Mouse (Mus musculus): ENCODE measurements around the gene Mapt.

The Mapt gene

GRCm38 (mm10) chr11:104309377-104310225, 78.4 kb downstream of the Mapt start:
- in situ Hi-C loops (cut with MboI) = no loop called here

DNA sequence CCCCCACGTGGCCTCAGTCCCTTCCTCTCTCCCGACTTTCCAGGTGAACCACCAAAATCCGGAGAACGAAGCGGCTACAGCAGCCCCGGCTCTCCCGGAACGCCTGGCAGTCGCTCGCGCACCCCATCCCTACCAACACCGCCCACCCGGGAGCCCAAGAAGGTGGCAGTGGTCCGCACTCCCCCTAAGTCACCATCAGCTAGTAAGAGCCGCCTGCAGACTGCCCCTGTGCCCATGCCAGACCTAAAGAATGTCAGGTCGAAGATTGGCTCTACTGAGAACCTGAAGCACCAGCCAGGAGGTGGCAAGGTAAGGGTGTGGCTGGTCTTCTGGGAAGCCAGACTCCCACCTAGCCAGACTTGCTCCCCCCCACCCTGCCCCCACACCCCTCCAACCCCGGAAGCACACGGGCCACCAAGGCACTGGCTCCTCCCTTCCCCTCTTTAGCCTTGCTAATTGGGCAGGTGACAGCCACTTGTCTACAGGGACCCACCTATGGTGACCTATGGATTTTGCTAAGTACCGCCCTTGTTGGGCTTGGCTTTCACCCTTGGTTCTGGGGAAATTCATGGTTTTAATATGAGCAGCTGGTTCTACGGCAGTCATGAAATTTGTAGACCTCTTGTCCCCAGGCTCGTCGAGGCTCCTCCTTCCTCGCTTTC, 79.2 kb downstream of the Mapt start:
- in situ Hi-C loops (cut with MboI) = no loop called here

GRCm38 (mm10) chr11:104311643-104312042, 80.5 kb downstream of the Mapt start:
- in situ Hi-C loops (cut with MboI) = no loop called here

DNA sequence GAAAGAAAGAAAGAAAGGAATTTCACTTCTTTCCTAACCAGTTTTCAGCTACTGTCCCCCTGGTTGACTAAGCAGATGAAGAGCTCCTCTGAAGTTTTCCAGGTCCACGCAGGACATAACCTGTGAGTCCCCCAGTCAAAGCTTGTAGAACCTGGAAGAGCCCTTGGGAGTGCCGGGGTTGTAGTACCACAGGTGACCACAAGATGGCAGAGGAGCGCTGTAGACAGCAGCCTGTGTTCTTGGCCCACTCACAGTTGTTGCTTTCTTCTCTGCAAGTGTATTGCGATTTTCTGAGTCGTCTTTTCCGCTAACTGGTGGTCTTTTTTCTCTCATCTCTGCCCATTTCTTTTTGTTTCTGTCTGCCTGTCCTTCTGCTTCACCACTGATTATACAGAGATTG, 84.5 kb downstream of the Mapt start:
- in situ Hi-C loops (cut with MboI) = no loop called here

DNA sequence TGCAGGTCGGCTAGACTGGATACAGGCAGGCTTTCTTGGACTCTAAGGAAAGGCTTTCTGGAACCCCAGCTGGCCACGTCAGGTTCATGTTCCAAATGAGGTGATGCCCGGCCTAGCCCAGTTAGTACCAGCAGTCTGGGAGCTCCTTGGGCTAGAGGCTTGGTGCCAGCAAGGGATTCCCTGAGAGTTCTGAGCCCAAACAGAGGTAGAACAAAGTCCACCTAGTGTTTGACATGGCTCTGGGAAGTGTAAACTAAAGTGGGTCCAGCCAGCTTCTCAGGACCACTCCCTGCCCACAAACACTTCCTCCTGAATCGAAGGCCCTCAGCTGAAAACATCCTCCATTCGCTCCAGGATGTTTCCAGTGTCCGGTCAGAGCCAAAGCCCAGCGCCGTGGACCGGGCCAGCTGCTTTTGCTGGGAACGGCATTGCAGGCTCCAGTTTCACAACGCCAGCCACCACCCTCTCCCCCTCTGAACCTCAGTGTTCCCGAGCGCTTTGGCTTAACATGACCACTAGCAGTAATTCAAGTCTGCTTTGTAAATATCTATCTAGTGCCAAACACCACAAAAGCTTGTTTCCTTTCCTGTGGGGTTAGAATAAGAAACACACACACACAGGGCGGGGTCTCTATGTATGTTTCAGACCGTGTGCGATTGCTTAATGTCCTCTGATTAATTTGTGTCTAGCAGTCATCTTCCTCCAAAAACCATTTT, 85.7 kb downstream of the Mapt start:
- in situ Hi-C loops (cut with MboI) = no loop called here

DNA sequence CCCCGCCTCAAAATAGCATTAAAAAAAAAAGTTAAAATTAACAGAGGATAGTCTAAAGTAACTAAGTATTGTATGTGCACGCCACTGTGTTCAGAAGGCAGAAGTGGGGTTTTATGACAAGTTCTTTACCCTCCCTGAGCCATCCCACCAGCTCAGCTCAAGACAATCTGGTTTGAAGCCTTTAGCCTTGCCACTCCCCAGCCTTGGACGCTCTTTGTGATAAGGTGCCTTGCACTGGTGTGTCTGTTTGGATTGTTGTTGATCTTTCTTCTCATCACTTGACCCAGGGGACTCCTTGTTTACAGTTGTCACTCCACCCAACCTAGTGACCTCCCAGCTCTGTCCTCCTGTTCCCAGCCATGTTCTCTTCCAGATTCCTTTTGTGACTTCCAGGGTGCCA, 86.4 kb downstream of the Mapt start:
- in situ Hi-C loops (cut with MboI) = no loop called here

DNA sequence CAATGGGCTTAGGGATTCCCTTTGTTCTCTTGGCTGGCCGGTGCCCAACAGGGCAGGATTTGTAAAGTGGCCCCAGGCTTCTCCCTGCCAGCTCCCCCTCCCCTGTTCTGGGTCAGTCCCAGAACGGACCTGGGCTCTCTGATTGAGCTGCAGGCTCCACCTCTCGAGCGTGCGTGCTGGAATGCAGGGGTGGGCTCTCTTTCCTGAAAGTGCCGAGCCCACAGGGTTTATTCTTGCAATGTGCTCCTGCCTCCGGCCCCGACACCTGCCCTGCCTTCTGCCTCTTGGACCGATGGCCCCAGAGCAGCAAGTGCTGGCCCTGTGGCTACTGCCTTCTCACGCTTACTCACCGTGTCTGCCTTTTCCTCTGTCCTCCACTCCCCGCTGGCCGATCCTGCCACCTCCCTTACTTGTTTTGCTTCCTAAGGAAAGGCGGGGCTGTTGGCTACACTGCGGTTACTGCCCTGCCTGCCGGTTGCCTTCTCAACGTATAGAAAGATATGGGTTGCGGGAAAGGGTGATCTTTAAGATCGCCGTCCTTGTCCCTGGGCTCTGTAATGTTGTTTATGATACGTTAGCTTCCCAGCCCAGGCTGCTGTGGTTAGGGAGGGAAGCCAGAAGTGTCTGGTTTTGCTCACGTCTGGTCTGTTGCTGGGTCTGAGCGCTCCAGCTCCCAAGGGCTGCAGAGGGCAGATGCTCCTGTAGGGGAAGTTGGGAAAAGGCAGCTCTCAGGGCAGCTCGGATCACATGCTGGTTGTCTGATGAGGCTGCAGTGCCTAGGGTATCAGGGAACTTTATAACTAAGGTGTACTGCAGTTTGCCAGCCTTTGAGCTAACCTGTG, 88.0 kb downstream of the Mapt start:
- in situ Hi-C loops (cut with MboI) = no loop called here

DNA sequence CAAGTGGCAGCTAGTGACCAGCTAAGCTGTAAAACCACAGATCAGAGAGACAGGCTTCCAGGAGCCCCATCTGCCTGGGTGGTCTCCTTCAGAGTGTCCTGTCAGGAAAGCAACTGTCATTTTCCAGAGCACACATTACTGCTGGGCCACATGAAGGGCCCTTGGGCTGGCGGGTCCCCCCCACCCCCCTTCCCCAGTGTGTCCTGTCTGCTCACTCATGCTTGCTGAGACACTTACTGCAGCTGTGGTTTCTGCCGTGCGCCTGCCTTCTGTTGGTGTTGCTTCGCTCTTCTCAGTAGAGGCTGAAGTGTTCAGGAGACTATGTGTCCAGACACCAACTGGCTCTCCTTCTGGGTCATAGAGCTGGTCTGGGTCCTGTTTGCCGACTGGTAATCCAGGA, 89.3 kb downstream of the Mapt start:
- in situ Hi-C loops (cut with MboI) = loop anchor here (10.0 kb wide), 1 partner anchor 134 kb away; no protein-coding TSS in a partner anchor

- in situ Hi-C loops (cut with MboI) = loop anchor here (10.0 kb wide), 1 partner anchor 133 kb away; no protein-coding TSS in a partner anchor
Observed at GRCm38 (mm10) chr11:104322142-104322541, 91.0 kb downstream of the Mapt start.

- in situ Hi-C loops (cut with MboI) = loop anchor here (10.0 kb wide), 1 partner anchor 127 kb away; no protein-coding TSS in a partner anchor
Observed at GRCm38 (mm10) chr11:104327462-104327861, 96.3 kb downstream of the Mapt start.

- in situ Hi-C loops (cut with MboI) = loop anchor here (10.0 kb wide), 1 partner anchor 127 kb away; no protein-coding TSS in a partner anchor
Observed at GRCm38 (mm10) chr11:104327946-104328345, 96.8 kb downstream of the Mapt start.

GRCm38 (mm10) chr11:104329185-104329926, 98.2 kb downstream of the Mapt start:
- in situ Hi-C loops (cut with MboI) = loop anchor here (10.0 kb wide), 1 partner anchor 125 kb away; no protein-coding TSS in a partner anchor

- in situ Hi-C loops (cut with MboI) = no loop called here
Observed at GRCm38 (mm10) chr11:104330151-104330550, 99.0 kb downstream of the Mapt start.

- in situ Hi-C loops (cut with MboI) = no loop called here
Observed at GRCm38 (mm10) chr11:104331208-104331607, 100.0 kb downstream of the Mapt start.

DNA sequence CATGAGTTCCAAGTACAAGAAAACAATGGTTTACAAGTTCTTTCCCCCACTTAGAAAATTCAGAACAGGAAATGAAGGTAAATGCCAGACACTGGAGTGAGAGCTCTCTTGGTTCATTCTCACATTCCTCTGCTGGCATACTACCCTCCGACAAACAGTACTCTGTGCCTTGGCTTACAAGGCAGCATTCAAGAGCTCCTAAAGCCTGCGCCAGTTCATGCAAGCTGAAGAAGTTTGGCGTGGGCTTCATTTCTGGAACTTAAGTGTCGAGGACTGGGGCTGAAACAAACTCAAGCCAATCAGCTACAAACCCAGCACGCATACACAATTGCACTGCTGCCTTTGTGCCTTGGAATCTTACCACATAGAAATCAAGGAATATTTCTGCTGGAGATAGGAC, 100.9 kb downstream of the Mapt start:
- in situ Hi-C loops (cut with MboI) = no loop called here

GRCm38 (mm10) chr11:104334115-104334514, 102.9 kb downstream of the Mapt start:
- in situ Hi-C loops (cut with MboI) = no loop called here

DNA sequence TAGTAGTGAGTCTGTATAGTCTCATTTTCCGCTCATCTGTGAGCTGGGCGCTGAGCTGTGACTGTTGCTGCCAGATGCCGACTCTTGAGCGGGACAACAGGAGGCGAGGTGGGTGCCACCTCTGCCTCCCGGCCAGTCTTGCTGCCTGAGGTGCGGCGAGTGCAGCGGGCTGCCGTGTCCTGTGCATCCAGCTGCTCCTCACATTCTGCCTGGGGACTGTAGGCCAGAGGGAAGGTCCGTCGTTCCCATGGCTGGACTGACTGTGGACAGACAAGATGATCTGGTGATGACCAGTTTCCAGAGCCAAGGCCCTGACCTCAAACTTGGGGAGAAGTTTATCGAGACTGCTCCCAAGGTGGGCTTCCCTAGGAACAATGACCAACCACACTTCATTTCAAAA, 103.8 kb downstream of the Mapt start:
- in situ Hi-C loops (cut with MboI) = no loop called here

DNA sequence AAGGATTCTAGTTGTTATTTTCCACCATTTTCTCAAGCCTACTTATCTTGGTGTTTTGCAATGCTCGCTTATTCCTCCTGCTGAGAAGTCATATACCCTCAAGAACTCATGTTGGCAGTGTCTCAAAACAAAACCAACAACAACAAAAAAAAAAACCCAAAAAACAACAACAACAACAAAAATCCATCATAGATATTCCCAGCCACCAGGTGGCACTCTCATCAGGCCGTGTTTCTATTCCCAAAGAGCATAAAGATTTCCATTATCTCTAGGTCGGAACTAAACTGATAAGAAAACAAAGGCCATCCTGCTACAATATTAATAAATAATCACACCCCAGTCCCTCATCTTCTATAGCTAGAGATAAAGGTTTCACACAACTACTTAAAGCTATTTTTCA, 115.7 kb downstream of the Mapt start:
- in situ Hi-C loops (cut with MboI) = no loop called here

DNA sequence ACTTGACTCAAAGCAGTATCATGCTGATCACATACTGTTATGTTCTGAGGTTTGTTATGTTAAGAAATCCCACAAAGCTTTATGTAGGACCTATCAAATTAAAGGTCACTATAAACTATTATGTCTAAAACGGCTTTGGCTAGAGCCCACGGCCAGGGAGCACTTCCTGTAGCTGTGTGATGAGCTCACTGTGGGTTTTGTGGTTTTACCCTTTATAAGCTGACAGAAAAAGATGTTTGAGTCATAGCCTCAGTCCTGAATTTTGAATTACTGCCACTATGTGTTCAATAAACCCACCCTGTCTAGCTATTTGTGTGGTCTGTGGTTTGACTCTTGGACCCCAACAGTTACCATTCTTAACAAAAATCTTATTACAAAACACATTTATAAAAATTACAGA, 130.6 kb downstream of the Mapt start:
- in situ Hi-C loops (cut with MboI) = no loop called here

DNA sequence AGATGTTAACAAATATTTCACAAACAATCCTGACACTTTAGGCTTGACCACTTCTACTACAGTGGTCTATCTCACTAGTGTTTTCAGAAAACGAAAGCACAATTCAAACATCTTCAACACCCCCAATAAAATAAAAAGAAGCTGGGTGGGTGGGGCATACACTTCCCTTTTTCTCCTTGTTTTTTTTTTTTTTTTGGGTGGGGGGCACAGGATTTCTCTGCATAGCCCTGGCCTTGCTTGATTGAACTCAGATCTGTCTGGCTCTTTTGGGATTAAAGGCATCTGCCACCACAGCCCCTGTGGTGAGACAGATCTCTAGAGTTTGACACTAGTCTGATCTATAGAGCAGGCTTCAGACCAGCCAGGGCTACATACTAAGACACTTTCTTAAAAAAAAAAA, 131.5 kb downstream of the Mapt start:
- in situ Hi-C loops (cut with MboI) = no loop called here

Data from mature B cell (primary cell).